Mouse (Mus musculus) cerebellum, postnatal 36 days (tissue): ENCODE data around the gene B230118H07Rik.
A peak's percentile ranks its signal among the peaks of the same experiment; 100 is the strongest.

Source experiments
- DNase-seq, 2 experiments: peaks; one replicate each; pipeline ENCODE4 v3.0.0; 2021 to 2022; ENCODE audit warnings: mixed read lengths in 2 of 2

Gene B230118H07Rik

GRCm38 (mm10) chr2:101649114-101649671 is at the start of gene B230118H07Rik, which contains the start of gene Rag1:
TSS of gene B230118H07Rik (minus strand) at chr2:101649532.
TSS of gene Rag1 (minus strand) at chr2:101649501.
- DNase-seq: peak; percentile 65 to 79

DNA sequence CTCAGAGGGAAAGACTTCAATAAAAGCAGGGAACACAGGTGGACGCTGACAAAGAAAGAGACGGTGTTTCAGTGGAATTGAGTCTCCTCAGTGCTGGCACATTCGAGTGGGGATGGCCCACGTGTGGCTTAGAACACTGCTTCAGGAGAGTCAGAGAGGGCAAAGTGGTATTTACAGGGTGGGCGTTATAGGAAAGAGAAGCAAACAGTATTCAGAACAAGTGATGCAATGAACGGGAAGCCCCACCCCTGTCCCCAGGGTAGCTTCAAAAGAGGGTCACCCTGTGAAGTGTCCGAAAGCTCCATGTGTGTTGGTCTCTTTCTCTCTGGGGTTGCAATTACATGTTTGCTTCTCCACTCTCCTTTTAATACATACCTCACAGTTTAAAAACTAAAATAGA is 46.3 kb upstream of the B230118H07Rik start:
- no peak for DNase-seq

DNA sequence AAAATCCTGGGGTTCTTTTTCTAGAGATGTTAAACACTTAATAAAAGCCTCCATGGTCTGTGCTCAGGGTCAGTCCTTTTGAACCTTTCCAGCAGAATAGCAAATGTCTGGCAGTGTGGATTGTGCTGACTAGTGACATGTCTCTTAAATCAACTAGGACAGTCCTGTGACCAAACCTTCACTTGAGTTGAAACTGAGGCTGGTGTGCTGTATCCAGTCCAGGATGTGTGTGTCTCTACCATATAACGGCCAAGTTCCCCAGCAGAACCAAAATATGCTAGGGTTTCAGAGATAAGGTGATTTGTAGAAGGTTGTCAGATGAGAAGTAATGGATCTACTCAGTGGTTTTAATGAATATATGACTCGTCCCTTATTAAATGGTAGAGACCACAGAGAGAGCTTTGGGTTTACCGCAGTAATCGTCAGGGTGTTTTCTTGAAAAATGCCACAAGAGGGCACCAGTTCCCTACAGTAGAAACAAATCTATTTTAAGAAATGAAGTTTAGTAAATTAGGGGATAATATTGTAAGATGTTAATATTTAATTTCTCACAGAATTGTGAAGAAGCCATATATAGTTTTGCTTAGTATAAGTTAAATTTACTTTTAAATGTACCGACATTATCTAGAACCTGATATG is 44.4 kb upstream of the B230118H07Rik start:
- peak in 1 of 2 experiments; percentile 27 for DNase-seq

DNA sequence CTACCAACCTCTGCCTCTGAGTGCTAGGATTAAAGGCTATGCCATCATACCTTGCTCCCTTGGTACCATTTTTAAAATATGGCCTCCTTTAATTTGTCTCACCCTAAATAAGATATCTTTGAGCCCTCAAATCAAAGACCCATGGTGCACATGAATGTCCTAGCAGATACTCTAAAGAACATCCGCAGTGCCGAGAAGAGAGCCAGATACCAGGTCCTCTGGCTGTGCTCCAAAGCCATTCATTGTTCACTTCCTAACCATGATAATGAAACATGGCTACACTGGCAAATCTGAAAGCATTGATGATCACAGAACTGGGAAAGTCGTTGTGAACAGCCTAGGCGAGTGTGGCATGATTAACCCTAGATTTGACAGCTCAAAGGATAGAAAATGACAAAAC is 43.7 kb upstream of the B230118H07Rik start:
- DNase-seq: no peak

- no peak for DNase-seq
Measured at GRCm38 (mm10) chr2:101690252-101690827, 41.0 kb upstream of the B230118H07Rik start.

GRCm38 (mm10) chr2:101688011-101688410 is 38.7 kb upstream of the B230118H07Rik start:
- DNase-seq: no peak

- peak; percentile 18 to 20 for DNase-seq
Measured at GRCm38 (mm10) chr2:101684421-101684820, 35.1 kb upstream of the B230118H07Rik start.

GRCm38 (mm10) chr2:101679164-101679784 is 29.9 kb upstream of the B230118H07Rik start:
- DNase-seq: peak in 1 of 2 experiments; percentile 7

- DNase-seq: peak; percentile 70 to 78
Measured at GRCm38 (mm10) chr2:101678236-101679021, 29.1 kb upstream of the B230118H07Rik start, which contains the start of gene Traf6. TSS of gene Traf6 (plus strand) at chr2:101678429.

DNA sequence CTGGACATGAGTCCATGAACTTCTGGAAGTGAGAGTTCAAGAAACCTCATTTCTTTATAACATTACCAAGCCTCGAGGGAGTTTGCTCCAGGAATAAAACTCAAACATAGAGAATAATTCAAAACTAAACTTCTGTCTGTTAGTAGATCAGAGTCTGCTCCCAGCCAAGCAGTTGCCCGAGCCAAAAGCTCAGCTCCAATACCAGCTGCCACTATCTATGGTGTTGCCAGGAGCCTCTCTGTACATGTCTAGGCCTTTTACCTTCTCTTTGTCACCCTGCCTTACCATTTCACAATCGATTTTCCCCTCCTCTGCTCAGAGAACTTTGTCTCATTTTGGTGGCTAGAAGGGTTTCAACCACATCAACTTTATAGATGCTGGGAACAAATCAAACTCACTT is 24.2 kb upstream of the B230118H07Rik start:
- DNase-seq: no peak

DNA sequence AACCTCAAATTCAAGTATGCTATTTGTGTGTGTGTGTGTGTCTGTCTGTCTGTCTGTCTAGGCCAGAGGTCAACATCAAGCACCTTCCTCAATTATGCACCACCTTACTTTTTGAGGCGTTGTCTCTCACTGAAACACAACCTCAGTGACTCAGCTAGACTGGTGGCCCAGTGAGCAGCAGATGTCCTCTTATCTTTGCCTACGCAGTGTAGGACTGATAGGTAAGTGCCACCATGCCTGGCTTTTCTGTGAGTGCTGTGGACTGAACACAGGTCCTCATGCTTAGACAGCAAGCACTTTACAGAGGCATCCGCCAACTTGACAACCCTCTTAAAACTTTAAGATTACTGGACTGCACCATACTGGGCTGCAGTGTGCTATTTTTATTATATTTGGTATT is 19.4 kb upstream of the B230118H07Rik start:
- DNase-seq: no peak

GRCm38 (mm10) chr2:101665703-101666092 is 16.4 kb upstream of the B230118H07Rik start:
- no peak for DNase-seq

GRCm38 (mm10) chr2:101665058-101665702 is 15.8 kb upstream of the B230118H07Rik start:
- peak; percentile 75 to 80 for DNase-seq

DNA sequence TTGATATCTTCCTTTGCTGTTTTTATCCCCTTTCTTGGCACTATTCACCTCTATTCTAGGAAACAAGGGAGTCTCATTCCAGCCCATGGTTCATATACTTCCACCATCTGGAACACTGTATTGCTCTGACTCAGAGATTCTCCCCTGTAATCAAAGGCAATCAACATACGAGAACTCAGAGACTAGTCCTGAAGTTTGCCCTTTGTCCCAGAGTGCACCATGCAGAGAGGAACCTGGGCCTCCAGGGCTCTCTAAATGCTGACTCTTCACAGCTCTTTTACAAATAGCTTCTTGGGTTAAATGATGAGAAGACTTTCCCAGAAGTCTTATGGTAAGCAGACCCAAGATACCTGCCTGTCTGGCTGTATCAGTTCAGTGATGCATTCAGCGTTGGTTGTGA is 11.2 kb upstream of the B230118H07Rik start:
- no peak for DNase-seq

- DNase-seq: peak; percentile 84 to 90
Measured at GRCm38 (mm10) chr2:101652921-101653597, 3.7 kb upstream of the B230118H07Rik start.

DNA sequence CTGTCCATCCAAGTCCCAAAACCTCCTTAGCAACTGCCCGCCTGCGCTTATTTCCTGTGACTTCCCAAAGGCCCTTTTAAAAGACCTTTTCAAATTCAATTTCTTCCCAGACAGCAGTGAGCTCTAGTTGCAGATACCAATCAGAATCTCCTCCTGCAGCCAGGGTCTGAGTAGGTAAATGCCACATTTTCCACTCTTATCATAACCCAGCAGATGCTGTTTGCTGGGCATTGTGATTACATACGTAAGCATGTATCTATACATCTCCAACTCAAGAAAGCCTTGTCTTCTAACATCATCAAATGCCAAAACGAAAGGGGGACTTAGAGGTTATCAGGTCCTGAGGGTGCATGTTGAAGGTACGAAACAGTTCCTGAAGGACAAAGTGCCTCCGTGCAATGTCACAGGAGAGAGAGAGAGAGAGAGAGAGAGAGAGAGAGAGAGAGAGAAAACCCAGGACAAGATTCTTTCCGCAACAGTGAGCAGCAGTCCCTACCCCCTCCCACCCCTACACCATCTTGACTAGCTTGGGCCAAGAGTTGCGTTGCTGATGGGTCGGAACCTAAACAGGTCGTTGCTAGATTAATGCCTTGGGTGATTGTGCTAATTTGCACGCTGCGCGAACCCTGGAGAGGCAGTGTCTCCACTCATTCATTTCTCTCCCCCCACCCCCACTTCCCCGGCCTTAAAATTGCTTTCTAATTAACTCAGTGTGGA is 3.0 kb upstream of the B230118H07Rik start:
- DNase-seq: peak in 1 of 2 experiments; percentile 36

GRCm38 (mm10) chr2:101650446-101650845 is 1.1 kb upstream of the B230118H07Rik start:
- no peak for DNase-seq

GRCm38 (mm10) chr2:101648361-101648760 is 971 bp downstream of the B230118H07Rik start:
- DNase-seq: peak in 1 of 2 experiments; percentile 13

DNA sequence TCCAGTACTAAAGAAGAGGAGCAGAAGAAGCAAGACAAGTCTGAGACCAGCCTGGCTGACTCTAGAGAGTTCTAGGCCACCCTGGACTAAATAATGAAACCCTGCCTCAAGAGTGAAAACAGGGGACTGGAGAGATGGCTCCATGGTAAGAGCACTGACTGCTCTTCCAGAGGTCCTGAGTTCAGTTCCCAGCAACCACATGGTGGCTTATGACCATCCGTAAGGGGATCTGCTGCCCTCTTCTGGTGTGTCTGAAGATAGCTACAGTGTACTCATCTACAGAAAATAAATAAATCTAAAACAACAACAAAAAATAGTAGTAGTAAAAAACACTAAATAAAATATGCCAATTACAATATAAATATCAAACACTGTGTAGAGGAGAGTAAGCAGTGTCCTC is 3.5 kb downstream of the B230118H07Rik start:
- no peak for DNase-seq

GRCm38 (mm10) chr2:101639840-101640350 is 9.4 kb downstream of the B230118H07Rik start:
- no peak for DNase-seq
